Mouse (Mus musculus) fibroblast of lung, adult 2 months (primary cell): ENCODE results near the gene Syngr1.
"Not testable (repeated sequence)": the region's sequence is repeated elsewhere in the genome, so short reads cannot be mapped to it uniquely, and the experiment has no call there.

ENCODE experiments used
- DNase-seq: peaks from one replicate; pipeline ENCODE4 v3.0.0-alpha.2; 2011; ENCODE audit warnings: low read depth

Gene Syngr1

GRCm38 (mm10) chr15:80115866-80116794 lies 25.0 kb downstream of the Syngr1 start:
- no peak for DNase-seq

GRCm38 (mm10) chr15:80117154-80117553 lies 26.0 kb downstream of the Syngr1 start:
- DNase-seq, result no peak

- no peak for DNase-seq
Observed at GRCm38 (mm10) chr15:80119076-80119475, 27.9 kb downstream of the Syngr1 start.

GRCm38 (mm10) chr15:80121721-80122325 lies 30.7 kb downstream of the Syngr1 start:
- DNase-seq, result no peak

GRCm38 (mm10) chr15:80122431-80122830 lies 31.3 kb downstream of the Syngr1 start:
- not testable (repeated sequence) for DNase-seq

GRCm38 (mm10) chr15:80124651-80125050 lies 33.5 kb downstream of the Syngr1 start:
- DNase-seq, result no peak

- DNase-seq, result no peak
Observed at GRCm38 (mm10) chr15:80127191-80127590, 36.1 kb downstream of the Syngr1 start.

- DNase-seq, result no peak
Observed at GRCm38 (mm10) chr15:80129982-80130381, 38.8 kb downstream of the Syngr1 start.

- no peak for DNase-seq
Observed at GRCm38 (mm10) chr15:80130689-80131088, 39.6 kb downstream of the Syngr1 start.

- no peak for DNase-seq
Observed at GRCm38 (mm10) chr15:80131421-80131820, 40.3 kb downstream of the Syngr1 start.

- DNase-seq, result no peak
Observed at GRCm38 (mm10) chr15:80132452-80132851, 41.3 kb downstream of the Syngr1 start.

GRCm38 (mm10) chr15:80132993-80133586 lies 42.0 kb downstream of the Syngr1 start, which contains the start of gene Tab1:
Gene Tab1 (plus strand): TSS chr15:80133127.
- DNase-seq, result peak; percentile 76

- peak; percentile 16 for DNase-seq
Observed at GRCm38 (mm10) chr15:80133682-80134449, 42.7 kb downstream of the Syngr1 start.

GRCm38 (mm10) chr15:80134450-80134847 lies 43.3 kb downstream of the Syngr1 start:
- DNase-seq, result no peak

GRCm38 (mm10) chr15:80135499-80135898 lies 44.4 kb downstream of the Syngr1 start:
- DNase-seq, result no peak

- DNase-seq, result no peak
Observed at GRCm38 (mm10) chr15:80136645-80137044, 45.5 kb downstream of the Syngr1 start.

GRCm38 (mm10) chr15:80137945-80138791 lies 47.0 kb downstream of the Syngr1 start:
- peak; percentile 39 for DNase-seq

GRCm38 (mm10) chr15:80140302-80140701 lies 49.2 kb downstream of the Syngr1 start:
- DNase-seq, result no peak

GRCm38 (mm10) chr15:80140878-80141277 lies 49.7 kb downstream of the Syngr1 start:
- DNase-seq, result no peak

- DNase-seq, result no peak
Observed at GRCm38 (mm10) chr15:80142130-80142529, 51.0 kb downstream of the Syngr1 start.

- no peak for DNase-seq
Observed at GRCm38 (mm10) chr15:80143760-80144159, 52.6 kb downstream of the Syngr1 start.
